In the genomic region with DNA sequence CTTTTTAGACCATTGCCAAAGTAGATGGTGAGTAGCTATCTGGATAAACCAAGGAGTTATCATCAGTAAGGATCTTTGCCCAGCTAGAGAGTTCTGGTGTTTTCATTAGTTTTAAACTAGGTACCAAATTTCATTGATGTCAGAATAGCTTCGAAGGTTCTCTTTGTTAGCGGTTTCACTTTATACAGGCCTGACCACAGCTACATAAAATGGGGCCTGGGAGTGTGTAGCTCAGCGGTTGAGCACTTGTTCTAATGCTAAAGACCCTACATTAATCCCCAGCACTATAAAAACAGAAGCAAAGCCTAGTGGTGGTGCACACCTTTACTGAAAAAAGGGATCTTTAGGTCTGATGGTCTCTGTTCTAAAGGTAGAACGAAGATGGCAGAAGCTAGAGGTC, we compare ENCODE assay signal across 9 mouse cellular contexts. TPM values are rescaled to one million over a fixed set of nuclear protein-coding genes. Genes with fewer than 3 reads are reported as not detected.
DNase-seq lines count a peak whose midpoint lies in the region; ATAC-seq and TF ChIP-seq lines count a peak whose summit lies in the region.
"Had no signal": no experiment of that assay in that cellular context is flagged by ENCODE, and none has a peak within 500 bp of the region (broad histone marks: within the 10 kb centered on the region; RNA-seq: fewer than 3 reads in every experiment).

No protein-coding gene starts in this region.

- no peak for TF ChIP-seq CTCF in forebrain, postnatal 0 days (IDR thresholded peaks at IDR 0.05; ENCODE audit: low read depth)

- ATAC-seq in lung, embryonic 15.5 days (ENCODE audit: borderline replicate concordance, extremely low read depth, low FRiP score, low TSS enrichment): no peak
- no peak for ATAC-seq in forebrain, postnatal 0 days
- no peak for ATAC-seq in limb, embryonic 15.5 days (ENCODE audit: insufficient number of reproducible peaks, low FRiP score, low TSS enrichment, low read depth)
- ATAC-seq in stomach, embryonic 15.5 days (ENCODE audit: insufficient read depth, low FRiP score, low read depth): no peak

- no peaks in the 10 kb centered on the region for H3K9me3 ChIP-seq in lung, embryonic 15.5 days
- no peaks in the 10 kb centered on the region for H3K9me3 ChIP-seq in forebrain, postnatal 0 days (ENCODE audit: low read length)
- H3K9me3 ChIP-seq in limb, embryonic 15.5 days: no peaks in the 10 kb centered on the region
- no peaks in the 10 kb centered on the region for H3K9me3 ChIP-seq in stomach, embryonic 15.5 days

- no peak for DNase-seq in lung, postnatal 36 days
- no peak for DNase-seq in forebrain, postnatal 0 days
- DNase-seq in left cerebral cortex, adult 8-10 months (ENCODE audit: low spot score in 2 of 2): no peak
- no peak for DNase-seq in cerebellum, adult 11 months
- DNase-seq: cerebellum, adult 11-12 months had no signal

- H3K4me2 ChIP-seq in lung, embryonic 15.5 days: peak overlapping the region; percentile 81
- peak overlapping the region; percentile 73 for H3K4me2 ChIP-seq in forebrain, postnatal 0 days (ENCODE audit: low read depth)
- H3K4me2 ChIP-seq in limb, embryonic 15.5 days: peak overlapping the region; percentile 76
- H3K4me2 ChIP-seq in stomach, embryonic 15.5 days: peak overlapping the region; percentile 77

- peaks cover 7% of the 10 kb centered on the region; the same call in 1 of the 2 replicates for H3K4me1 ChIP-seq in lung, embryonic 15.5 days
- H3K4me1 ChIP-seq in forebrain, postnatal 0 days (ENCODE audit: insufficient read depth): peaks cover 12% of the 10 kb centered on the region
- H3K4me1 ChIP-seq in limb, embryonic 15.5 days: peaks cover 9% of the 10 kb centered on the region
- peaks cover 5% of the 10 kb centered on the region for H3K4me1 ChIP-seq in stomach, embryonic 15.5 days

- 77% methylated on average over 4 of the region's 4 CpGs for WGBS in lung, embryonic 15.5 days
- 72% methylated on average over 4 of the region's 4 CpGs for WGBS in forebrain, postnatal 0 days
- 69% methylated on average over 4 of the region's 4 CpGs for WGBS in limb, embryonic 15.5 days
- 74% methylated on average over 4 of the region's 4 CpGs for WGBS in stomach, embryonic 15.5 days

- H3K27ac ChIP-seq in lung, embryonic 15.5 days: no peak overlapping the region
- no peak overlapping the region for H3K27ac ChIP-seq in forebrain, postnatal 0 days (ENCODE audit: low read depth, low read length)
- H3K27ac ChIP-seq in limb, embryonic 15.5 days: no peak overlapping the region
- peak overlapping the region; percentile 58; the same call in 1 of the 2 replicates for H3K27ac ChIP-seq in stomach, embryonic 15.5 days

- H3K27me3 ChIP-seq in lung, embryonic 15.5 days: no peaks in the 10 kb centered on the region
- H3K27me3 ChIP-seq in forebrain, postnatal 0 days (ENCODE audit: insufficient read depth, low read length): no peaks in the 10 kb centered on the region
- H3K27me3 ChIP-seq in limb, embryonic 15.5 days: no peaks in the 10 kb centered on the region
- no peaks in the 10 kb centered on the region for H3K27me3 ChIP-seq in stomach, embryonic 15.5 days (replicated peaks)

- H3K36me3 ChIP-seq in lung, embryonic 15.5 days: peaks cover 11% of the 10 kb centered on the region
- peaks cover 12% of the 10 kb centered on the region for H3K36me3 ChIP-seq in forebrain, postnatal 0 days (ENCODE audit: insufficient read depth)
- H3K36me3 ChIP-seq in limb, embryonic 15.5 days: peaks cover 14% of the 10 kb centered on the region
- H3K36me3 ChIP-seq in stomach, embryonic 15.5 days: peaks cover 2% of the 10 kb centered on the region; the same call in 1 of the 2 replicates

- H3K4me3 ChIP-seq in lung, embryonic 15.5 days: peak overlapping the region; percentile 94; the same call in 1 of the 2 replicates
- peak overlapping the region; percentile 86 for H3K4me3 ChIP-seq in forebrain, postnatal 0 days (ENCODE audit: low read depth, low read length)
- H3K4me3 ChIP-seq in limb, embryonic 15.5 days: peak overlapping the region; percentile 82
- no peak overlapping the region; the same call in 1 of the 2 replicates for H3K4me3 ChIP-seq in stomach, embryonic 15.5 days (replicated peaks)

- H3K9ac ChIP-seq in lung, embryonic 15.5 days: no peak overlapping the region
- 0 out of 2 replicates have a peak overlapping the region, but pooled peaks have one; percentile 92 for H3K9ac ChIP-seq in forebrain, postnatal 0 days
- H3K9ac ChIP-seq in limb, embryonic 15.5 days: no peak overlapping the region
- no peak overlapping the region for H3K9ac ChIP-seq in stomach, embryonic 15.5 days

RNA-seq across cellular contexts. Expression of gene Metap2, which starts 6.3 kb away (rescaled TPM):
- 172 and 180 TPM in 2 replicates for polyA plus RNA-seq in lung, embryonic 15.5 days (2015; fragmentation: Nextera tagmentation; extraction: Ambion mirVana)
- 89.2 and 106 TPM in 2 replicates for total RNA-seq in forebrain, postnatal 0 days (2014; rRNA removed)
- polyA plus RNA-seq in forebrain, postnatal 0 days (2015; fragmentation: Nextera tagmentation; extraction: Ambion mirVana): 144 and 146 TPM in 2 replicates
- polyA plus RNA-seq in limb, embryonic 15.5 days (2015; fragmentation: Nextera tagmentation; extraction: Ambion mirVana): 180 and 183 TPM in 2 replicates
- 179 and 189 TPM in 2 replicates for polyA plus RNA-seq in stomach, embryonic 15.5 days (2015; fragmentation: Nextera tagmentation; extraction: Ambion mirVana)
- 100 to 1,000 TPM; 101 to 109 (median 105) TPM for total RNA-seq in left cerebral cortex, adult 8-10 months (2022)

RNA-seq across cellular contexts. Expression of gene Usp44, which starts 59.2 kb away (rescaled TPM):
- 0.29 and 0.30 TPM in 2 replicates for polyA plus RNA-seq in lung, embryonic 15.5 days (2015; fragmentation: Nextera tagmentation; extraction: Ambion mirVana)
- 0.08 and 0.14 TPM in 2 replicates for total RNA-seq in forebrain, postnatal 0 days (2014; rRNA removed)
- 0.05 and 0.08 TPM in 2 replicates for polyA plus RNA-seq in forebrain, postnatal 0 days (2015; fragmentation: Nextera tagmentation; extraction: Ambion mirVana)
- 0.52 and 0.95 TPM in 2 replicates for polyA plus RNA-seq in limb, embryonic 15.5 days (2015; fragmentation: Nextera tagmentation; extraction: Ambion mirVana)
- polyA plus RNA-seq in stomach, embryonic 15.5 days (2015; fragmentation: Nextera tagmentation; extraction: Ambion mirVana): 0.31 and 0.59 TPM in 2 replicates
- total RNA-seq in left cerebral cortex, adult 8-10 months (2022): not detected
- total RNA-seq: megakaryocyte, adult 5-6 weeks had no signal
